Mouse (Mus musculus): ENCODE measurements around the gene Ap3s2. TPM values are rescaled to one million over a fixed set of nuclear protein-coding genes. Genes with fewer than 3 reads are reported as not detected.

Ap3s2 gene
- total and polyA plus RNA-seq, 3 experiments, result 8.3 to 91.2 (median 18.2) TPM

GRCm38 (mm10) chr7:79858202-79858934 is 62.1 kb downstream of the Ap3s2 start:
- TF ChIP-seq USF2 (IDR thresholded peaks at IDR 0.05; ENCODE audit: borderline replicate concordance in 1 of 2, insufficient read depth in 1 of 2, low read depth in 1 of 2, low read length in 2 of 2) (no peak), ZMIZ1 (IDR thresholded peaks at IDR 0.05; ENCODE audit: low read depth, low read length) (no peak), GATA1 (IDR thresholded peaks at IDR 0.05; ENCODE audit: low read depth, low read length) (peak; percentile 34; the same call in 1 of the 2 replicates), JUND (IDR thresholded peaks at IDR 0.05; ENCODE audit: low read depth, low read length) (no peak), GABPA (IDR thresholded peaks at IDR 0.05; ENCODE audit: low read depth, low read length) (no peak), MAZ (IDR thresholded peaks at IDR 0.05; ENCODE audit: low read depth, low read length) (no peak), CHD2 (IDR thresholded peaks at IDR 0.05; ENCODE audit: low read length) (no peak), UBTF (IDR thresholded peaks at IDR 0.05; ENCODE audit: borderline replicate concordance, insufficient read depth, low read depth, low read length) (no peak), TCF12 (IDR thresholded peaks at IDR 0.05; ENCODE audit: low read depth, low read length) (peak; percentile 76), EP300 (IDR thresholded peaks at IDR 0.05; ENCODE audit: low read depth in 1 of 2, low read length in 2 of 2) (peak; percentile 48 to 62), ELF1 (IDR thresholded peaks at IDR 0.05; ENCODE audit: low read depth, low read length) (no peak), TAL1 (IDR thresholded peaks at IDR 0.05; ENCODE audit: low read length) (peak; percentile 53), MAFK (IDR thresholded peaks at IDR 0.05; ENCODE audit: borderline replicate concordance, low read depth, low read length) (no peak), NELFE (IDR thresholded peaks at IDR 0.05; ENCODE audit: low read depth, low read length) (no peak), ETS1 (IDR thresholded peaks at IDR 0.05; ENCODE audit: low read depth, low read length) (0 out of 2 replicates have a peak, but pooled peaks have one; percentile 16), KAT2A (conservative IDR thresholded peaks at IDR 0.05; ENCODE audit: low read depth, low read length) (no peak)
- peaks cover 0 to 2% of the 10 kb centered on the region in 2 experiments; a peak in 1 of 4 replicates for H3K27me3 ChIP-seq (ENCODE audit: control insufficient read depth in 1 of 2, insufficient read depth in 2 of 2, low read length in 2 of 2)
- peak; percentile 31 for DNase-seq (ENCODE audit: low read depth, low spot score)
- no peaks in the 10 kb centered on the region for H3K79me2 ChIP-seq (ENCODE audit: control insufficient read depth, insufficient read depth, low read length, poor library complexity)
- no peaks in the 10 kb centered on the region for H3K9me3 ChIP-seq (replicated peaks; ENCODE audit: insufficient read depth, low read length)
- H3K4me3 ChIP-seq (ENCODE audit: control insufficient read depth in 1 of 2, insufficient read depth in 1 of 2, low read depth in 2 of 2, low read length in 2 of 2), result peak overlapping the region in 1 of 2 experiments; percentile 9; a peak in 1 of 4 replicates
- H3K36me3 ChIP-seq (ENCODE audit: control insufficient read depth in 1 of 2, insufficient read depth in 2 of 2, low read length in 2 of 2), result peaks cover 0 to 37% of the 10 kb centered on the region in 2 experiments; a peak in 2 of 4 replicates
- H3K27ac ChIP-seq (ENCODE audit: control insufficient read depth, low read depth, low read length), result no peak overlapping the region
- peaks cover 9 to 55% of the 10 kb centered on the region in 2 experiments for H3K4me1 ChIP-seq (ENCODE audit: control insufficient read depth in 1 of 2, insufficient read depth in 2 of 2, low read length in 2 of 2)
- peak overlapping the region; percentile 14; the same call in 1 of the 2 replicates for H3K9ac ChIP-seq (ENCODE audit: control insufficient read depth, low read depth, low read length, poor library complexity, severe bottlenecking)

- no peak overlapping the region for H3K27ac ChIP-seq (ENCODE audit: control insufficient read depth, low read depth, low read length)
- peaks cover 0 to 36% of the 10 kb centered on the region in 2 experiments; a peak in 2 of 4 replicates for H3K36me3 ChIP-seq (ENCODE audit: control insufficient read depth in 1 of 2, insufficient read depth in 2 of 2, low read length in 2 of 2)
- no peak overlapping the region for H3K4me3 ChIP-seq (ENCODE audit: control insufficient read depth in 1 of 2, insufficient read depth in 1 of 2, low read depth in 2 of 2, low read length in 2 of 2)
- peaks cover 9 to 48% of the 10 kb centered on the region in 2 experiments for H3K4me1 ChIP-seq (ENCODE audit: control insufficient read depth in 1 of 2, insufficient read depth in 2 of 2, low read length in 2 of 2)
- peaks cover 0 to 2% of the 10 kb centered on the region in 2 experiments; a peak in 1 of 4 replicates for H3K27me3 ChIP-seq (ENCODE audit: control insufficient read depth in 1 of 2, insufficient read depth in 2 of 2, low read length in 2 of 2)
- no peaks in the 10 kb centered on the region for H3K9me3 ChIP-seq (replicated peaks; ENCODE audit: insufficient read depth, low read length)
- TF ChIP-seq HCFC1 (IDR thresholded peaks at IDR 0.05; ENCODE audit: low read depth, low read length) (no peak), TCF12 (IDR thresholded peaks at IDR 0.05; ENCODE audit: low read depth, low read length) (no peak), ZKSCAN1 (IDR thresholded peaks at IDR 0.05; ENCODE audit: low read depth, low read length) (no peak), ELF1 (IDR thresholded peaks at IDR 0.05; ENCODE audit: low read depth, low read length) (no peak), TBP (IDR thresholded peaks at IDR 0.05; ENCODE audit: low read depth, low read length) (no peak), MXI1 (IDR thresholded peaks at IDR 0.05; ENCODE audit: low read depth, low read length) (no peak), ETS1 (IDR thresholded peaks at IDR 0.05; ENCODE audit: low read depth, low read length) (no peak), TAL1 (IDR thresholded peaks at IDR 0.05; ENCODE audit: low read length) (no peak), RAD21 (IDR thresholded peaks at IDR 0.05; ENCODE audit: low read depth, low read length) (no peak), MAZ (IDR thresholded peaks at IDR 0.05; ENCODE audit: low read depth, low read length) (no peak), MEF2A (IDR thresholded peaks at IDR 0.05; ENCODE audit: extremely low read depth, insufficient replicate concordance, low read depth, low read length, poor library complexity, severe bottlenecking) (no peak), POLR2A (IDR thresholded peaks at IDR 0.05; ENCODE audit: control insufficient read depth in 1 of 2, insufficient read depth in 1 of 2, low read depth in 1 of 2, low read length in 2 of 2, poor library complexity in 1 of 2) (no peak), GABPA (IDR thresholded peaks at IDR 0.05; ENCODE audit: low read depth, low read length) (no peak), POLR2AphosphoS5 (IDR thresholded peaks at IDR 0.05; ENCODE audit: borderline replicate concordance, low read depth, low read length) (no peak)
- no peak for DNase-seq (ENCODE audit: low read depth, low spot score)
- H3K9ac ChIP-seq (ENCODE audit: control insufficient read depth, low read depth, low read length, poor library complexity, severe bottlenecking), result no peak overlapping the region
- no peaks in the 10 kb centered on the region for H3K79me2 ChIP-seq (ENCODE audit: control insufficient read depth, insufficient read depth, low read length, poor library complexity)
Measured at GRCm38 (mm10) chr7:79856305-79856704, 64.1 kb downstream of the Ap3s2 start.

All from MEL (cell line).